Mouse (Mus musculus) kidney, adult 2 months (tissue): ENCODE measurements at regions not wholly inside any gene's neighbourhood (a gene's known extent, or its start where the extent isn't known, plus 50 kb on each side); places are given as distances from the start of the nearest gene placed in this dataset.

Experiments
- CTCF ChIP-seq: fragments of 200-500 bp; conservative IDR thresholded peaks from 2 replicates; pipeline ENCODE4 v1.5.1; 2011; ENCODE audit warnings: low read depth, mild to moderate bottlenecking, control low read depth, low read length, moderate library complexity, mixed read lengths; ENCODE audit not compliant: insufficient read depth, insufficient read length
- POLR2A ChIP-seq: fragments of 200-500 bp; IDR thresholded peaks from one replicate; pipeline ENCODE4 v1.6.1; 2011; ENCODE audit warnings: low read depth, low read length, control low read depth

DNA sequence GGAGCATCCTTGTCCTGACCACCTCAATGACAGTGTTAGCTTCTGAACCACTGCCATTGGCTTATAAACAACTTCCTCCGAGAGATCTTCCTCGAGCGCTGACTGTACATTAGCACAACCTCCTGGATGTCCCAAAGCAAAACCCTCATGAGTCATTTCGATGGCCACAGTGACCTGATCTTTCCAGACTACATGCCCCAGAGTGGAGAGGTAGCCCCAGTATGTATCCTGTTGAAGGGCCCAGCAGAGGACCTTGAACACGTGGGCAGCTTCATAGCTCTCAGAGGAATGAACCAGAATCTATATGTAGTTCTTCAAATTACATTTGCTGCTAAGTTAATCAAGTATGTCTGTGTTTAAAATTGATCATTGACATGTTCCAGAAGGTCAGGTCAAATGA is 118.1 kb downstream of the Mtx3 start:
- TF ChIP-seq CTCF: no peak
- TF ChIP-seq POLR2A: no peak
